Mouse (Mus musculus): ENCODE measurements around the gene Slc22a15.
A peak's percentile ranks its signal among the peaks of the same experiment; 100 is the strongest.

The Slc22a15 gene

DNA sequence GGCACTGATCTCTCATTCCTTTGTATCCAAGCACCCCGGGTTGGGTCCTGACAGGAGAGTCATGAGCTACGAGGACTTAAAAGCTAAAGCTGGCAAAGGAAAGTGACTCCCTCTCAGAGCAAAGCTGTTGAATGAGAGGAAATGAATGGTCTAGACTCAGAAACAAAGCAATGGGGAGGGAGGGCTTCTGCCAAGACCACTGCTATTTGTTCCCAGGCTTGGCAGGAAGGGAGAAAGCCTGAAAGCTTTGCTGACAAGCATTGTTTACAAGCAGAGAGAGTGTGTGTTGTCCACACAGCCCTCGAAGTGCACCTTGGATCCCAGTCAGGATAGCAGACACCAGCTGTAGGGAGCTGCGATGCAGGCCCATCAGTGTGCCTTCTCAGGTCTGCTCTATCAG, 117.3 kb downstream of the Slc22a15 start:
- no peak for DNase-seq

DNA sequence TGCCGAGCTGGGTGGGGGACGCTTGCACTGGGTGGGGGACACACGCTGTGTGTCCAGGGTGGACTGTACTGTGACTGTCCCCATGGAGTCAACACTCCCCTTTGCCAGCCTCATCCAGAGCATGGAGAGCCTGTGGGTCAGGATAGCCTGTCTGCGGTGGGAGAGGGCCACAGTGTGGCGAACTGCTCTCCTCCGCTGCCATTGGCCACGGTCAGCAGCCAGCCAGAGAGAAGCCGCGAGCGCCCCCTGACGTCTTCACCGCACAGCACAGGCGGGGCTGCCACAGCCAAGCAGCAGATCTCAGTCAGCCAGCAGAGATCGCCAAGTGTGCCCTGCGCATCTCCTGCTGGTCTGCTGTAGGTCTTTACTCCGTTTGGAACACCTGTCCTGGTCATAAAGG, 118.1 kb downstream of the Slc22a15 start:
- DNase-seq, result peak; percentile 90

Measured in thymus, postnatal 14 days (tissue).